Mouse (Mus musculus) forebrain, embryonic 12.5 days (tissue): ENCODE data around the gene Dact3. TPM values are rescaled to one million over a fixed set of nuclear protein-coding genes. Genes with fewer than 3 reads are reported as not detected.
A peak's percentile ranks its signal among the peaks of the same experiment; 100 is the strongest.

ENCODE experiments used
- ATAC-seq: fragments of 200-750 bp; cut with Nextera tagmentation; 2 replicates; pipeline ENCODE4 v1.8.0; 2017; ENCODE audit warnings: moderate TSS enrichment; ENCODE audit not compliant: low FRiP score
- H3K27ac ChIP-seq: fragments of 300-500 bp; sonication (generic); 2 replicates; pipeline ENCODE4 v1.5.1; 2016; ENCODE audit warnings: mild to moderate bottlenecking
- H3K27me3 ChIP-seq: fragments of 300-500 bp; sonication (generic); 2 replicates; pipeline ENCODE4 v1.6.1; 2016; ENCODE audit warnings: mild to moderate bottlenecking
- H3K36me3 ChIP-seq: fragments of 300-500 bp; sonication (generic); replicated peaks from 2 replicates; pipeline ENCODE4 v1.6.1; 2016; ENCODE audit warnings: mild to moderate bottlenecking
- H3K4me1 ChIP-seq: fragments of 300-500 bp; sonication (generic); 2 replicates; pipeline ENCODE4 v1.6.1; 2016
- H3K4me2 ChIP-seq: fragments of 300-500 bp; sonication (generic); 2 replicates; pipeline ENCODE4 v1.6.1; 2016; ENCODE audit warnings: mild to moderate bottlenecking, moderate library complexity
- H3K4me3 ChIP-seq: fragments of 300-500 bp; sonication (generic); replicated peaks from 2 replicates; pipeline ENCODE4 v1.5.1; 2016; ENCODE audit warnings: mild to moderate bottlenecking
- H3K9ac ChIP-seq: fragments of 300-500 bp; sonication (generic); 2 replicates; pipeline ENCODE4 v1.6.1; 2016; ENCODE audit warnings: mild to moderate bottlenecking
- H3K9me3 ChIP-seq: fragments of 300-500 bp; sonication (generic); 2 replicates; pipeline ENCODE4 v1.6.1; 2016
- WGBS: fragments of 180-500 bp; shearing (Covaris S2); methylation state at CpG from one replicate; pipeline ENCODE4 v1.1.7; 2016; 5-methylcytosine and 5-hydroxymethylcytosine counted together
- polyA plus RNA-seq: library from polyadenylated mRNA; unstranded; fragments of >200 nt; fragmentation: Nextera tagmentation; extraction: Ambion mirVana; gene quantifications from 2 replicates; pipeline ENCODE4 v1.2.1, GENCODE M21; 2016

The Dact3 gene
- polyA plus RNA-seq, 1 experiment from 2014 or later = 3.2 TPM

DNA sequence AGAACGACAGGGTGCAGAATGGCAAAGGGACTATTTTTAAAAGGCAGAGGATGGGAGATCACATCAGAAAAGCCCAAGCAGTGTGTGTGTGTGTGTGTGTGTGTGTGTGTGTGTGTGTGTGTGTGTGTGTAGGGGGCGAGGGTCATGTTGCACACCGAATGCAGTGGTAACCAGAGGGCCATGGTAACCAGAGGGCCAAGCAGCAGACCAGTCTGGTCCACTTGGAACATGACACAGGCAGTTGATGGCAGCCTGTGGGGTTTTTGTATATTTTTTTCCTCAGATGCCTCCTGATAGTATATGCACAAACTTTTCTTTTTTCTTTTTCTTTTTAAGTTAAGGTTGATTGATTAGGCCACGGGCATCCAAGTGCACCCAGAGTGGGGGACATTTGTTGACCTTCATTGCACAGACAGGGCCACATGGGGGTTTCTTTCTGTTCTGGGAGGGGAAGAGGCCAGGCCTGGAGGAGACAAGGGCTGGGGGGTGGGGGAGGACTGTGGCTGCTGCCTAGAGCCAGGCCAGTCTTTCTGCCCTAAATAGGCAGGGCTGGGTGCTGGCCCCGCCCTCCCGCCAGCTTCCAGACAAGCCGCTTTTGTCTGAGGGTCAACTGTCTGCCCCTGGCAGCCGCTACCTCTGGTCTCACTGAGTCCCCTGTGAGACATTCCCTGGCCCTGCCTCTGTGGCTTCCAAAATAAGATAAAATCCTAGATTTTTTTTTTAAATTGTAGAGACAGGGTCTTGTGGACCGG, 4.9 kb downstream of the Dact3 start:
- no peak overlapping the region for H3K4me3 ChIP-seq
- H3K36me3 ChIP-seq = peaks cover 11% of the 10 kb centered on the region; the same call in 1 of the 2 replicates
- peak overlapping the region; percentile 75 for H3K27ac ChIP-seq
- H3K9me3 ChIP-seq = no peaks in the 10 kb centered on the region
- 16% methylated on average over 8 of the region's 9 CpGs for WGBS
- peak; percentile 22; the same call in 1 of the 2 replicates for ATAC-seq
- peak overlapping the region; percentile 12; the same call in 1 of the 2 replicates for H3K9ac ChIP-seq
- H3K4me1 ChIP-seq = peaks cover 36% of the 10 kb centered on the region
- H3K4me2 ChIP-seq = peak overlapping the region; percentile 24; the same call in 1 of the 2 replicates
- peaks cover 20% of the 10 kb centered on the region for H3K27me3 ChIP-seq

DNA sequence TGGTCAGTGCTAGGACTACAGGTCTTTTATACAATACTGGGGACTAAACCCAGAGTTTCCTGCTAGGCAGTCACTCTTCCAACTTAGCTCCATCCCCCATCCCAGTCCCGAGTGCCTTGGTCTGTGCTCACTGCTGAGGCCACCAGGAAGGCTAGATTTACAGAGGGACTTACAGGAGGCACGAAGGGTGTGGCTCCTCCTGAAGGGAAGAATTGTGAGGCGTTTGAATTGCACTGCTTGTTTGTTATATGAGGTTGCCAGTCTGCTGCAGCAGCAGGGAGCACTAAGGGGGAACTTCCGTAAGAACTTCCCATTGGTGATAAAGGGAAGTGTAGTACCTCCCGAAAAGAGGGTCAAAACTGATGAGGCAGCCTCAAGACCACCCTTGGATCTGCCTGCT, 5.5 kb downstream of the Dact3 start:
- Histone ChIP-seq H3K36me3 (peaks cover 17% of the 10 kb centered on the region; the same call in 1 of the 2 replicates), H3K27me3 (peaks cover 26% of the 10 kb centered on the region), H3K4me1 (peaks cover 40% of the 10 kb centered on the region), H3K9me3 (peaks cover 4% of the 10 kb centered on the region; the same call in 1 of the 2 replicates), H3K9ac (no peak overlapping the region), H3K27ac (peak overlapping the region; percentile 75), H3K4me2 (peak overlapping the region; percentile 24; the same call in 1 of the 2 replicates), H3K4me3 (no peak overlapping the region)
- 10% methylated on average over 5 of the region's 5 CpGs for WGBS
- ATAC-seq = no peak

GRCm38 (mm10) chr7:16883162-16883561, 8.0 kb downstream of the Dact3 start:
- H3K4me2 ChIP-seq = no peak overlapping the region
- ATAC-seq = no peak
- H3K36me3 ChIP-seq = peaks cover 28% of the 10 kb centered on the region
- H3K4me1 ChIP-seq = peaks cover 23% of the 10 kb centered on the region
- no peak overlapping the region for H3K27ac ChIP-seq
- no peak overlapping the region for H3K4me3 ChIP-seq
- no peak overlapping the region for H3K9ac ChIP-seq
- H3K27me3 ChIP-seq = peaks cover 47% of the 10 kb centered on the region
- WGBS = 98% methylated on average over 6 of the region's 6 CpGs
- peaks cover 13% of the 10 kb centered on the region for H3K9me3 ChIP-seq

DNA sequence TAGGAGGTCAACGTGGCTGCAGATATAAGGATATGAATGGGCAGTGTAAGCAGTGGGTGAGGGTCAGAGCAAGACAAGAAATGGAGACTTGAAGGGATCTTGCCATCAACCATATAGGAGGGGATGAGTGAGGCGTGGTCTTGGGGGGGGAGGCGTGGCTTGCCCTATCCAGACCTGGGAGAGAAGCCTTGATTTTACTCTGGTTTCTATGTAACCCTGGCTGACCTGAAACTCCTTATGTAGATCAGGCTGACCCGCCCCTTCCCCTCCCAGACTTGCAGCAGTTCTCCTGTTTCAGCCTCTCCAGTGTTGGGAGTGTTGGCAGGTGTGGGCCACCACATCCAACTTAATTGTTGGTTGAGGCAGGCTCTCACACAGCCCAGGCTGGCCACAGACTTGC, 9.2 kb downstream of the Dact3 start:
- peaks cover 24% of the 10 kb centered on the region for H3K36me3 ChIP-seq
- 45% methylated on average over 4 of the region's 4 CpGs for WGBS

DNA sequence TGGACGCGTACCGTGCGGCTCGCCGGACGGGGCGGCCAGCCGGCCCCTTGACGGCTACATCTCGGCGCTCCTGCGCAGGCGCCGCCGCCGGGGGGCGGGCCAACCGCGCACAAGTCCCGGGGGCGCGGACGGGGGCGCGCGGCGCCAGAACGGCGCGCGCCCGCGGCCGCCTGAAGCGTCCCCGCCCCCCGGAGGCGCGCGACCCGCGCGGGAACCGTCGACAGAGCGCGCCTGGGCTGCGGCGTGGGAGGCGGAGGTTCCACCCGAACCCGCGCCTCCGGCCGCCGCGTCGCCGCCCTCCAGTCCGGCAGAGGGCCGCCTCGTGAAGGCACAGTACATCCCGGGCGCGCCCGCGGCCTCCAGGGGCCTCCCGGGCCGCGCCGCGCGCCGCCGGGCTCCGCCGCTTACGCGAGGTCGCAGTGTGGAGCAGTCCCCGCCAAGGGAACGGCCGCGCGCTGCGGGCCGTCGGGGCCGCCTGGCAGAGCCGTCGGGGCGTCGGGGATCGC, 10.2 kb downstream of the Dact3 start:
- Histone ChIP-seq H3K4me3 (peak overlapping the region; percentile 37), H3K4me2 (peak overlapping the region; percentile 24), H3K36me3 (peaks cover 22% of the 10 kb centered on the region), H3K9me3 (peaks cover 13% of the 10 kb centered on the region), H3K4me1 (peaks cover 15% of the 10 kb centered on the region), H3K27ac (no peak overlapping the region), H3K9ac (0 out of 2 replicates have a peak overlapping the region, but pooled peaks have one; percentile 0), H3K27me3 (peaks cover 61% of the 10 kb centered on the region)
- 0 out of 2 replicates have a peak, but pooled peaks have one; percentile 36 for ATAC-seq
- WGBS = 11% methylated on average over 64 of the region's 95 CpGs

More for the DNA sequence above, 9.2 kb downstream of the Dact3 start:
- Histone ChIP-seq H3K27ac (no peak overlapping the region), H3K9me3 (peaks cover 13% of the 10 kb centered on the region), H3K4me2 (no peak overlapping the region), H3K4me3 (no peak overlapping the region), H3K4me1 (peaks cover 23% of the 10 kb centered on the region), H3K27me3 (peaks cover 54% of the 10 kb centered on the region), H3K9ac (no peak overlapping the region)
- no peak for ATAC-seq

- 0 out of 2 replicates have a peak, but pooled peaks have one; percentile 19 for ATAC-seq
- Histone ChIP-seq H3K4me2 (no peak overlapping the region; the same call in 1 of the 2 replicates), H3K9ac (no peak overlapping the region), H3K27me3 (peaks cover 66% of the 10 kb centered on the region), H3K4me3 (peak overlapping the region; percentile 37), H3K4me1 (peaks cover 15% of the 10 kb centered on the region), H3K36me3 (peaks cover 22% of the 10 kb centered on the region), H3K9me3 (peaks cover 13% of the 10 kb centered on the region), H3K27ac (no peak overlapping the region)
- 39% methylated on average over 58 of the region's 59 CpGs for WGBS
These were observed 10.8 kb downstream of the Dact3 start for GRCm38 (mm10) chr7:16885905-16886304.

GRCm38 (mm10) chr7:16890536-16890935, 15.4 kb downstream of the Dact3 start:
- Histone ChIP-seq H3K9me3 (peaks cover 10% of the 10 kb centered on the region), H3K4me3 (0 out of 2 replicates have a peak overlapping the region, but pooled peaks have one; percentile 30)

DNA sequence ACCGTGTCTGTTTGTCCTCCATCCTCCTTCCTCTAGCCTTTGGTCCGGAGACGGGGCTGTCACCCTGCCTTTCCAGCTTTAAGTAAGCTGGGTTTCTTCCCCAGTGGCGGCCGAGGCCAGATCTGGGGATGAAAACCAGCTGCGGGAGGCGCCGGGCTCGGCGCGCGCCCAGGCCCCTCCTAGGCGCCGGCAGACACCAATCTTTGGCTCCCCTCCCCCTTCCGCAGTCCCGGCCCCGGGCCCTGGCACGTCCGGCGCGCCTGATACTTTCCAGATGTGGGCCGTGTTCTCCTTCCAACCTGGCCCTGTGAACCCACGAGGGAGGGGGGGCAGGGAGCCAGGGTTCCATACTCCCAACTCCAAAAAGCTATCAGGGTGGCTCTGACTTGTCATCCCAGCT, 15.8 kb downstream of the Dact3 start:
- no peak for ATAC-seq
- peak overlapping the region; percentile 62 for H3K4me2 ChIP-seq
- 0 out of 2 replicates have a peak overlapping the region, but pooled peaks have one; percentile 30 for H3K4me3 ChIP-seq
- H3K9ac ChIP-seq = 0 out of 2 replicates have a peak overlapping the region, but pooled peaks have one; percentile 0
- peaks cover 6% of the 10 kb centered on the region for H3K9me3 ChIP-seq
- peaks cover 47% of the 10 kb centered on the region for H3K4me1 ChIP-seq
- 3% methylated on average over 20 of the region's 23 CpGs for WGBS
- peaks cover 9% of the 10 kb centered on the region for H3K36me3 ChIP-seq
- peaks cover 68% of the 10 kb centered on the region for H3K27me3 ChIP-seq
- H3K27ac ChIP-seq = 0 out of 2 replicates have a peak overlapping the region, but pooled peaks have one; percentile 57

More at GRCm38 (mm10) chr7:16890536-16890935, 15.4 kb downstream of the Dact3 start:
- Histone ChIP-seq H3K27me3 (peaks cover 73% of the 10 kb centered on the region), H3K36me3 (peaks cover 12% of the 10 kb centered on the region), H3K9ac (0 out of 2 replicates have a peak overlapping the region, but pooled peaks have one; percentile 0), H3K27ac (peak overlapping the region; percentile 25; the same call in 1 of the 2 replicates), H3K4me1 (peaks cover 46% of the 10 kb centered on the region), H3K4me2 (peak overlapping the region; percentile 62)
- 39% methylated on average over 6 of the region's 6 CpGs for WGBS
- ATAC-seq = no peak

DNA sequence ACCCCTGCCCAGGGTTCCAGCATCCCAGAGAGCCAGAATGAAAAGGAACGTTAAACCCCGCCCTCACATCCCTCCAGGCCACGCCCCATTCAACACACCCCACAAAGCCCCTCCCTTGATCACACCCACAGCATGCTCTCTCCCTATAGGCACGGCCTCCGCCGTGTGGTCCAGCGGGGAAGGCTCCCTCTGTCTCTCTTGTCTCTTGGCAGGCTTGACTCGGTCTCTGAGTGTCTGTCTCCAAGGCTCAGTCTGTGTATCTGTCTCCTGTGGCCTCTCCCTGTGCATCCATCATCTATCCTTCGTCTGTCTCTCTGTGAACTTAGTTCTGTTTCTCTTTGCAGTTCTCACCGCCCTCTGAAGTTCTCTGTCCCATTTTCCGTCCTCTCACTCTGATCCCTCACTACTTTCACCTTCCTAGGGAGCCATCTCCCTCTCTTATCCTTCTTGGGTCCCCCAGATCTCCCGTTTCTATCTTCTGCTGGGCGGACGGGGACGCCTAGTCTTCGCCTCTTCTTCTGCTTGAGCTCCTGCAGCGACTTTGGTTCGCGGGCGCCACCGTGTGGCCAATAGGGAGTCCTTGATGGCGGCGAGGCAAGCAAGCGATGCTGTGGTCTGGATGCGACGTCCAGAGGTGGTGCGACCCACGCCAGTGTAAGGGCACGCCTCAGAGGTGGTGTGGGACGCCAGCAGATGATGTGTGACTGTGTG, 16.7 kb downstream of the Dact3 start, which contains the start of gene Gng8:
Gng8 (plus strand) TSS at position 146 of the 711 bp plus-strand sequence.
- Histone ChIP-seq H3K9ac (peak within 1 kb of the TSS; percentile 26; the same call in 1 of the 2 replicates), H3K9me3 (no peaks in the 10 kb centered on the region), H3K27me3 (peaks cover 60% of the 10 kb centered on the region), H3K4me2 (peak within 1 kb of the TSS; percentile 62), H3K27ac (peak within 1 kb of the TSS; percentile 57), H3K4me1 (peaks cover 47% of the 10 kb centered on the region), H3K36me3 (peaks cover under 1% of the 10 kb centered on the region; the same call in 1 of the 2 replicates), H3K4me3 (peak within 1 kb of the TSS; percentile 30)
- ATAC-seq = peak; percentile 74
- WGBS = under 1% methylated on average over 30 of the region's 30 CpGs

DNA sequence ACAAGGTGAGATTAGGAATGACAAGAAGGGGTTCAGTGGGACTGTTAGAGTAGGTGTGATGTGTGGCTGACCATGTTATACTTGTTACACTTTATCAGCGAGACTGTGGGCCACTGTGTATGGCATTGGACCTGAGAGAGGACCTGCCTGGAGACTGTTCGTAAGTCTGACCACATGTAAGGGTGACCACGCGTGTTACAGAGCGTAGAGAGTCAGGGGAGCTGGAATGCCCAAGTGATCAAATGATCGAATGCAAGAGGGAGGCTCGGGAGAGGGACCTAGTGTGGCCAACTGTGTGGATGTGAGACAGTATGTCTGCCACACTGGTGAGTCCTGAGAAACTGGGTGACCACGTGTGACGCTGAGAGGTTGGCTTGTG, 17.2 kb downstream of the Dact3 start:
- no peak; the same call in 1 of the 2 replicates for ATAC-seq
- Histone ChIP-seq H3K4me1 (peaks cover 47% of the 10 kb centered on the region), H3K9ac (no peak overlapping the region)

GRCm38 (mm10) chr7:16893612-16894011, 18.5 kb downstream of the Dact3 start:
- Histone ChIP-seq H3K9ac (peak overlapping the region; percentile 40), H3K9me3 (no peaks in the 10 kb centered on the region), H3K36me3 (no peaks in the 10 kb centered on the region), H3K27me3 (peaks cover 49% of the 10 kb centered on the region), H3K4me1 (peaks cover 47% of the 10 kb centered on the region), H3K27ac (peak overlapping the region; percentile 76), H3K4me3 (peak overlapping the region; percentile 11; the same call in 1 of the 2 replicates), H3K4me2 (peak overlapping the region; percentile 62)
- ATAC-seq = no peak
- 10% methylated on average over 5 of the region's 6 CpGs for WGBS

More for the DNA sequence above, 17.2 kb downstream of the Dact3 start:
- Histone ChIP-seq H3K36me3 (no peaks in the 10 kb centered on the region), H3K27me3 (peaks cover 59% of the 10 kb centered on the region), H3K27ac (no peak overlapping the region), H3K4me2 (peak overlapping the region; percentile 62; the same call in 1 of the 2 replicates), H3K9me3 (no peaks in the 10 kb centered on the region), H3K4me3 (peak overlapping the region; percentile 30)
- WGBS = 39% methylated on average over 9 of the region's 9 CpGs
